Mouse (Mus musculus): ENCODE results near the gene Ccdc162.

GRCm38 (mm10) chr10:41730746-41731145, 14.3 kb upstream of the Ccdc162 start:
- TF ChIP-seq POLR2A (IDR thresholded peaks at IDR 0.05; ENCODE audit: insufficient read depth, low read depth, low read length): no peak
- TF ChIP-seq CTCF (IDR thresholded peaks at IDR 0.05; ENCODE audit: insufficient read depth, low read depth, low read length): no peak

Data from olfactory bulb, adult 2 months (tissue).